Mouse (Mus musculus) cerebellum, adult 9-11 months (tissue): ENCODE results near the gene Ntm.

Source experiments
- DNase-seq: peaks from one replicate; pipeline ENCODE4 v3.0.0; 2022

Ntm gene

GRCm38 (mm10) chr9:29791199-29791915 lies 171.6 kb downstream of the Ntm start:
- peak; percentile 94 for DNase-seq

DNA sequence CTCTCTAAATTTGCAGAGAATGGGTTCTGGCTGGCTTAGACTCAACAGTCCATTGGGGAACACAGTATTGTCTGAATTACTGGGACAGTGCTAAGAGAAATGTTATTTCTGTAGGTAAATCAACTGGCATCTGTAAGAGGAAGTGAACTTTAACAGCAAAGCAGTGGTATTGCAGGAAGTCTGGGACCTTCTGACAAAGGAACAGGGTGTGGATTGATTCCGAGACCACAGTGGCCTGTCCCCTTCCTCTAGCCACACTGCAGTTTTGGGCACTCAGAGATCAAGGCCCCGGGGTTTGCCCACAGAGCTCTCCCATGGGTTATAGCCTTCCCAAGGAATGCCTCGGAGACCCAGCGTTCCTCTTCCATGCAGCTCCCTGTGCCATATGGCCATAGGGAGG lies 172.9 kb downstream of the Ntm start:
- no peak for DNase-seq

DNA sequence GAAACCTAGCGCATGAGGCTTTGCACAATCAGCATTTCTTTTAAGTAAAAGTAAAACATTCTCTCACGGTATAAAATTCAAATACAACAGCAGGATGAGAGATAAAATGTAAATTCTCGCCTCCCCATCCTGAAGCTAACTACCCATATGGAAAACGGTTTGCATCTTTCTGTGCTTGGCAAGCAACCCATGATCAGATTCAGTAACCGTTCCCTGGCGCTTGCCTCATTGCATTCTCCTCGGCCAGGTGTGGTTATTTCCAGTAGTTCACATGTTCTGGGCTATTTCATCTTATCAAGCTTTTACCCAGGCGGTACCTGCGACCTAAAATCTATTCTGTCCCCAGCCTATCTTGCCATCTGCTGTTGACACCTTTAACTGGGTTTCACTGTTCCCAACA lies 174.1 kb downstream of the Ntm start:
- no peak for DNase-seq

DNA sequence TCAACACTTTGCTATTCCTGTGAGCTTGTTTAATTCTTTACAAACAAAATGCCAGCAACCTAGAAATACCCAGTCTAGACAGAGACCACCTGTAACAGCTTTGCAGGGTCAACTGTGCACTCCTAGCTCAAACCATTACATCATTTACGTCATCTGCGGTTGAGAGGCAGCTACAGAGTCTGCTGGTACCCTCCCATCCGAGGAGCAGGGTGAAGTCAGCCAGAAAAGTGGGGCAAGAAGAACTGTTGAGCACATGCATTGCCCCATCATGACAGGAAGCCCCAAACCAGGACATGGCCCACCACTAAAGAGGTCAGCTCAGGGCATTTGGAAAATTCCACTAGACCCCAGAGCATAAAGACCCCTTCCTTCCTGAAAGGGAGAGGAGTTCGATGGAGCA lies 175.5 kb downstream of the Ntm start:
- no peak for DNase-seq

- no peak for DNase-seq
Observed at GRCm38 (mm10) chr9:29782697-29783096, 180.2 kb downstream of the Ntm start.

- no peak for DNase-seq
Observed at GRCm38 (mm10) chr9:29779739-29780138, 183.2 kb downstream of the Ntm start.

DNA sequence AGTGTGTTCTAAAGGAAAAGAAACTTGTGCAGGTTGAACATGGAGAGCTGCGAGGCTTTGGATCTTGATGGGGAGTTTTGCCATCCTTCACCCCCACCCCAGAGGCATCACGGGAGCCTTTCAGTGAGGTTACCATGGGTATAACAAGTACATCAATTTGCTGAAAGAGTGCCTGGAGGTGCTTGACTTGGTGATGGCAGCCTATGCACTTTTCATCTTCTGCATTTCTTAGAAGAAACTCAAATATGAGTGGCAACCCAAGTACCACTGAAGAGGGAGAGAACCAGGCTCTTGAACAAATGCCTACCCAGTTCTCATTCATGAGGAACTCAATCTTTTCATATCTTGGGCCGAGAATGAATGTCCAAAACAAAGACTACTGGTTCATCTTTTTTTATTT lies 186.0 kb downstream of the Ntm start:
- no peak for DNase-seq

DNA sequence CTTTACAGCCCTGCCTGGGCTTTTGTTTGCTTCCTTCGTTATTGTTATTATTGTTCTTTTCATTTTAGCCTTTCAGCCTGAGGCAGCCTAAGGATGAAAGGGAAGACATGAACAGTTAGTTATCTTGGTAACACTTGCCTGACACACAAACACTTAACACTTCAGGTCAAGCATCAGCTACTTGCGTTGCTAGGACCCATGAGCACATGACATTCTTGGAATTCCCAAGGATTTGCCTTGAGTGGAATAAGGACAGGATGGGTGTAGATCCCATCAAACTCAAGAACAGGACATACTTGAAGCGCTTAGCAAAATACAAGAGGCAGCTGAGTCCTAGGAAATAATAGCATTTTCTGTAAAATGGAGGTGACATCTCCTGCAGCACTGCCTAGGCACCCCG lies 186.4 kb downstream of the Ntm start:
- no peak for DNase-seq

DNA sequence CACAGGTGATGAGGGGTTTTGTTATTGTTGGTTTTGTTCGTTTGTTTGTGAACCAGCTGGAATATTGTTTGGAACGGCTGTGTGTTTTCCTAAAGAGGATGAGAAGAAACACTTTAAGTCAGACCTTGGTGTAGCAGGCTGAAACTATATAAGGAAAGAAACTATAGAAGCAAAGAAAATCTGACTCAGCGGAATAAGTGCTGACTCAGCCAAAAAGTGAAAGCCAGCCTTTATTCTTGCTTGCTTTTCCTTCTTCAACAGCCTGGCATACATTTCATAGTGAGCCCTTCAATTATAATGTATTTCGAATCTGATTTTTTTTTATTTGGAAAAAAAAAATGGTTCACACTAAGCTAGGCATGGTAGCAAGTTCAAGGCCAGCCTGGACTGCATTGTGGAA lies 186.9 kb downstream of the Ntm start:
- DNase-seq = no peak

- no peak for DNase-seq
Observed at GRCm38 (mm10) chr9:29772625-29773388, 190.1 kb downstream of the Ntm start.

DNA sequence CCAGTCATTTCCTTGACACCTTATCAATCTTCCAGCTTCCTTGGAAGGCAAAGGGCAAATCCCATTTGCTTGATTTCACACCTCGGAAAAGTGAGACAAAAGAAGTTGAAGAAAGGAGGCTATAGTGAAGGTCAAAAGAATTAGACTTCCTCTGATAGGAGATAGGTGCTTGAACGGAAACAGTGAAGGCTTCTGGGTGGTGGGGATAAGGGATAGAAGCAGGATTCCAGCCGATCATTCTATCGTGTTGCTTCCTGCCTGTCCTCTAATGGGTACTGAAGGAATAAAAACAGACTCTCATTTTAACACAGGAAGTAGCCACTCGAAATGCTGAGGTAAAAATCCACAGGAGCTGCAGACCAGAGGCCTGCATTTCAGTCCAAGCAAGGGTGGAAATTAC lies 191.1 kb downstream of the Ntm start:
- DNase-seq = no peak

DNA sequence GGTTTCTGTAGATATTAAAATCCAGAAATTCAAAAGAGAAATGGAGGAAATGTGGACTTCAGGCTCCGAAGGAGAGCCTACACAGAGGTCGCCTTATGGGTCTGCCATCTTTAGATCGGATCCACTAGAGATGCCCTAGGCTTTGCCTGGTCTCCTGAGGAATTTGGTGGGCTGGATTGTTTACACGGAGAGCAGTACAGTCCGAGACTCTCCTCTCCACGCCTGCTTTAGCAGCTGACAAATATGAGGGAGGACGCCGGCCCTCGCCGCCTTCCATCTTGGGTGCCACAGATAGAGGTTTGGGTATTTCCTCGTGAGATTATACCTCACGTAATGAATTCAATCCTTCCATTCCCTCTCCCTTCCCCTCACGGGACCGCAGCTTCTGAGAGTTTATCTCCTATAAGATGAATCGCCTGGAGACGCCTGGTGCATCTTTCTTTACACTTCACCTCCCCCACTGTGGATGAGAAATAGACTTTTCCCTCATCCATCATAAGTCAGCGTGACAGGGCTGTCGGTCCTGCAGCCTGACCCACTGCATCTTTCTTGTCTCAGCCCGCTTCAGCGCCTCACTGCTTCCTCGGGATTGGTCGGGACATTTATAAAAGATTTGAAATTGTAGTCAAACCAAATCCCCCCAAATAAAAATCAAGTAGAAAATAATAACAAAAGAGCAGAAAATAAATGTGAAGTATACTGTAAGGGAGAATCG lies 191.7 kb downstream of the Ntm start:
- DNase-seq = no peak

- DNase-seq = no peak
Observed at GRCm38 (mm10) chr9:29769361-29769760, 193.6 kb downstream of the Ntm start.

DNA sequence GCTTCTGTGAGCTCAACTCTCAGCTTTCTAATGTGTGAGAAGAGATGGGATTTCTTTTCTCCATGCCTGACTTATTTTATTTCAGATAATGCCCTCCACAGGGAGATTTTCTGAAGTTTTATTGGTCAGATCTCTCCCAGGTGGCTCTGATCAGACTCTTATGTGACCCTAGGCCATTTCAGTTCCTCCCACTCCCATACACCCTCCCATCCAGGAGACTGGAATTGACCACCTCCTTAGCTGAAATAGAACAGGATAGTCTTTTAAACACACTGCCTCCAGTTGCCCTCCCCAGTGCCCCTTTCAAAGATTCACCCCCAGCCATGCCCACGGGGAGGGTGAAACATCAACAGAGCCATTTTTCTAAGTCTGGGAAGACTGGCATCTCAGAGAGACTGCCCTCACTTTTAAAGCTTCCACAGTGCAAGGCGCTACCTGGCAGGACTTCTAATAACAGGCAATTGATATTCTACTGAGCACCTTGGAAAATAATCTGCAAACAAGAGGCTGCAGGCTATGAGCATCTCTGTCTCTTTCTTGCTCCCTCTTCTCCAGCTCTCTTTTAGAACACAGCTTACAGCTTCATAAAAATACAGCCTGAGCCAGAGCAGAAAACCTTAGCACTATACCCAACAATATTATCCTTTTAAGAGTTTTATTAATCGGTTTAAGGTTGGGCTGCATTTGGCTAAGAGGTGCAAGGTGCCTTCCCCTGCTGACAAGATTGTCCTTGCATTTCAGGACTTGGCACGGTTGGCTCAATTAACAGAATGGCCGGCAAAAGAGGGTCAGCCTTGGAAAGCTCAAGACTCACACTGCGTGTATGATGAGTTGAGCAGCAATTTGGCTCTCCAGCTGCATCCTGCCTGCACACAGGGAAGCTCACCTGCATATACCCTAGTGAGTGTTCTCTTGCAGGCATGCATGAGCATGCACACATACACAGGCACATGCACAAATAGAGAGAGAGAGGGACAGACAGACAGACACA lies 196.7 kb downstream of the Ntm start:
- no peak for DNase-seq

GRCm38 (mm10) chr9:29763338-29763737 lies 199.6 kb downstream of the Ntm start:
- no peak for DNase-seq

- no peak for DNase-seq
Observed at GRCm38 (mm10) chr9:29761952-29762586, 200.9 kb downstream of the Ntm start.

DNA sequence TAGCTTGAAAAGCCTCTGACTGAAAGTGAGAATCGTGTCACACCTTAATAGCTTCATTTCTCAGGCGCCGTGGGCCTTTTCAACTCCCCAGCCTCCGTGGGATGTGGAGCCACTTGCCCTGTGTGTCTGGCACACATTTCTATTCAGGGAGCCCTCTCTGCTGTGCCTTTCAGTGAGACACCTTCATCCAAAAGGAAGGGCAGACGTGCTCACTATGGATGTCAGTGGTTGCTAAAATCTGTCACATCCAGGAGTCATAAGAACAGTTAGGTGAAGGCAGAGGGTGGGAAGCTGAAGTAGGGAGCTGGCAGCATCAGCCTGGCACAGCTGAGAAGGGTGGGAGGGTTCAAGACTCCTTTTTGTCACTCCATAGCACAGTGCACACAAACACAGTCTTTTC lies 201.4 kb downstream of the Ntm start:
- no peak for DNase-seq

DNA sequence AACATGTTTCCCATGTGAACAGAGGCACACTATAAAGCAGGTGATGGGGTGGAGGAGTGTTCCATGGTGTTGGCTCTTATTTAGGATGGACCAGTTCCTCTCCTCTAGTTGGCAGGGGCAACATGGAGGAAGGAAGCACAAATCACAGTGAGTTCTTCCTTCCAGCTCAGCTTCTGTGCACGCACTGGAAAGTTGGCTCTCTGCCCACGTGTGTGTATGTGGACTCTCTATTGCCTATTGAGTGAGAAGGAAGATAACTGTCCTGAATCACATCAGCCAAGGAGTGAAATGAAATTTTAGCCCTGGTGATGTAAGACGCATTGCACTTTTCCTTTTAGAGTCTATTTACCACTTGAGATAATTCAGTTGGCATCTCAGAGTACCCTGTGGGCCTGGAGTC lies 203.0 kb downstream of the Ntm start:
- DNase-seq = no peak

DNA sequence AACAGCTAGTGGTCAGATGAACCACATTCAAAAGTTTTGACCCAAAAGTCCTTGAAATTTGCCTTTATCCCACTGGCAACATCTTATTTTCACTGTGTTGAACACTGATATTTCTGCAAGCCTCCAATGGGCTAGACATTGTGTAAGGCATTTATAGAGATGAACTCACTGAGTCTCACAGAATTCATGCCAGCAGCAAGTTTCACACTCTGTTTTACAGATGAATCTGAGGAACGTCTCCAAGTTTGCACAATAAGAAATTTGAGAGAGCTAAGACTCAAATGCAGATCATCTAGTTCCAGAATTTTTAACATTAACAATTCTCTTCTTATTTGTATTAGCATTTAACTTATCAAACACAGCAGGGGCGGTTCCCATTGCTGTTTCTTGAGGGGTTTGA lies 203.9 kb downstream of the Ntm start:
- no peak for DNase-seq

DNA sequence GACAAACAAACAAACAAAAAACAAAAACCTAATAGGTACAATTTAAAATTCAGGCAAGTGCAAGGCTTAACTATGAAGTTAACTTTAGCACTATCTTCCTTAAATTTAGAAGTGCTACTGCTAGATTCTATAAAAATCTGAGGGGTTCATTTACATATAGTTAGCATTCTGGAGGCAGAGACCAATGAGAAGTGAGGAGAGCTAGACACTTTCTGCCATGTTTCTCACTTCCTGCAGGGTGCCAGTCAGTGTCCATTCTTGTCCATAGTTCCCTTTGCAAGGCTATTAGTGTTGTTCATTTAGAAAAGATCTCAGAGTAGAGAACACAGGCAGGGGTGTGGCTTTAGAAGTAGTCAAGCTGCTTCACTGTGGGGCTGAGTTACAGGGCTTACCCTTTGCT lies 208.6 kb downstream of the Ntm start:
- no peak for DNase-seq

GRCm38 (mm10) chr9:29751396-29751795 lies 211.5 kb downstream of the Ntm start:
- peak; percentile 59 for DNase-seq

GRCm38 (mm10) chr9:29750371-29751014 lies 212.4 kb downstream of the Ntm start:
- DNase-seq = peak; percentile 52
